Mouse (Mus musculus): ENCODE results near the gene Gm3164.
"Not testable (repeated sequence)": the region's sequence is repeated elsewhere in the genome, so short reads cannot be mapped to it uniquely, and the experiment has no call there.

GRCm38 (mm10) chr14:4403840-4404239 is 11.4 kb upstream of the Gm3164 start:
- not testable (repeated sequence) for TF ChIP-seq CTCF (IDR thresholded peaks at IDR 0.05; ENCODE audit: low read depth); EP300 (optimal IDR thresholded peaks at IDR 0.05)
